Mouse (Mus musculus) heart, postnatal 14 days (tissue): ENCODE measurements at regions not wholly inside any gene's neighbourhood (a gene's known extent, or its start where the extent isn't known, plus 50 kb on each side); places are given as distances from the start of the nearest gene placed in this dataset.

Experiments
- DNase-seq, 2 experiments: peaks; one replicate each; pipeline ENCODE4 v3.0.0; 2021 to 2022
- intact Hi-C: fragments of 180-260 bp; cut with DNase I; formaldehyde crosslinking; loops from one replicate; pipeline ENCODE4 v1.15.1; 2025

- intact Hi-C loops = no loop called here
- DNase-seq = no peak
Measured at GRCm38 (mm10) chr4:52265196-52265595, 173.8 kb upstream of the Smc2 start.

- intact Hi-C loops = no loop called here
Measured at GRCm38 (mm10) chr4:52282458-52282857, 156.6 kb upstream of the Smc2 start.

GRCm38 (mm10) chr4:52284909-52285308 lies 154.1 kb upstream of the Smc2 start:
- DNase-seq = no peak
- intact Hi-C loops = no loop called here

More at GRCm38 (mm10) chr4:52282458-52282857, 156.6 kb upstream of the Smc2 start:
- DNase-seq = no peak

- intact Hi-C loops = no loop called here
- DNase-seq = no peak
Measured at GRCm38 (mm10) chr4:52293676-52294075, 145.4 kb upstream of the Smc2 start.

- intact Hi-C loops = no loop called here
- DNase-seq = no peak
Measured at GRCm38 (mm10) chr4:52299226-52299625, 139.8 kb upstream of the Smc2 start.

- DNase-seq = no peak
- intact Hi-C loops = no loop called here
Measured at GRCm38 (mm10) chr4:52301653-52302052, 137.4 kb upstream of the Smc2 start.

GRCm38 (mm10) chr4:52324300-52324699 lies 114.7 kb upstream of the Smc2 start:
- no peak for DNase-seq
- intact Hi-C loops = no loop called here

GRCm38 (mm10) chr4:52331361-52331951 lies 107.6 kb upstream of the Smc2 start:
- intact Hi-C loops = no loop called here
- no peak for DNase-seq

GRCm38 (mm10) chr4:52336365-52337017 lies 102.6 kb upstream of the Smc2 start:
- no peak for DNase-seq
- intact Hi-C loops = no loop called here

GRCm38 (mm10) chr4:52341245-52341644 lies 97.8 kb upstream of the Smc2 start:
- no peak for DNase-seq
- intact Hi-C loops = no loop called here

- DNase-seq = peak in 1 of 2 experiments; percentile 2
- intact Hi-C loops = no loop called here
Measured at GRCm38 (mm10) chr4:52361751-52362150, 77.3 kb upstream of the Smc2 start.

GRCm38 (mm10) chr4:52365866-52366265 lies 73.2 kb upstream of the Smc2 start:
- no peak for DNase-seq
- intact Hi-C loops = no loop called here

GRCm38 (mm10) chr4:52368527-52368926 lies 70.5 kb upstream of the Smc2 start:
- intact Hi-C loops = no loop called here
- no peak for DNase-seq
